Mouse (Mus musculus) embryonic fibroblast, embryonic 13.5 days (primary cell): Measurements from ENCODE around the gene Sorcs2.

Experiments
- CTCF ChIP-seq: IDR thresholded peaks from 2 replicates; pipeline ENCODE4 v1.5.1; 2011; ENCODE audit warnings: mild to moderate bottlenecking, control low read depth, low read length, moderate library complexity, borderline replicate concordance; ENCODE audit not compliant: insufficient read depth
- POLR2A ChIP-seq: IDR thresholded peaks from 2 replicates; pipeline ENCODE4 v1.6.1; 2011; ENCODE audit warnings: low read depth, mild to moderate bottlenecking, control low read depth, low read length, moderate library complexity

DNA sequence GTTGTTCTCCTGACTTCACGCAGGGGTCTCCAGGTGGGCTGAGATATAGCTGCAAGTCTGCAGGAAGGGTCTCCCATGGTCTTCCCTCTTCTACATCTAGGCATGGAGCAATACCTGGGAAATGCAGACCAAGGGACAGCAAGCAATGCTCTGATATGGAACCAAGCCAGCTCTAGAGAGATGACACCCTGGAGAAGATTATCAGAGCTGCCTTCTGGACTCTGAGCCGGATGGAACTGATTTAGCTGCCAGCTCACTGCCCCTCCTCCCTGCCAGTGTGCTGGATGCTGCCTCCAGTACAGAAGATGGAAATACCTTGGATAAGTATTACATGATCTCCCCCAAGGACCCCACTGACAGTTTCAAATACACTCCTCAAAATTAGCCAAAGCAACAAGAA is 244.7 kb downstream of the Sorcs2 start:
- TF ChIP-seq POLR2A (no peak), CTCF (no peak)
